Mouse (Mus musculus): Measurements from ENCODE around the gene Coro1b.

- TF ChIP-seq CTCF (IDR thresholded peaks at IDR 0.05; ENCODE audit: insufficient read depth, low read depth, low read length) (no peak), POLR2A (IDR thresholded peaks at IDR 0.05; ENCODE audit: insufficient read depth, low read depth, low read length) (no peak)
Measured at GRCm38 (mm10) chr19:4147782-4148490, 483 bp upstream of the Coro1b start.

All from olfactory bulb, adult 2 months (tissue).